Mouse (Mus musculus): Measurements from ENCODE around the gene Fam184a. TPM values are rescaled to one million over a fixed set of nuclear protein-coding genes. Genes with fewer than 3 reads are reported as not detected.

Gene Fam184a
- polyA plus RNA-seq, 1 experiment from 2014 or later = 5.7 TPM

- no peak for ATAC-seq (replicated peaks; ENCODE audit: low FRiP score)
- no peak overlapping the region for H3K4me2 ChIP-seq
These were observed 8.0 kb downstream of the Fam184a start for GRCm38 (mm10) chr10:53742961-53743360.

GRCm38 (mm10) chr10:53740014-53740413 lies 10.9 kb downstream of the Fam184a start:
- H3K4me3 ChIP-seq (replicated peaks) = no peak overlapping the region
- H3K36me3 ChIP-seq = no peaks in the 10 kb centered on the region
- ATAC-seq (replicated peaks; ENCODE audit: low FRiP score) = no peak
- no peaks in the 10 kb centered on the region for H3K27me3 ChIP-seq
- H3K9me3 ChIP-seq (replicated peaks) = no peaks in the 10 kb centered on the region
- H3K4me1 ChIP-seq = 0 out of 2 replicates have a peak, but pooled peaks cover 5% of the 10 kb centered on the region
- H3K27ac ChIP-seq = no peak overlapping the region
- H3K9ac ChIP-seq = no peak overlapping the region
- no peak overlapping the region for H3K4me2 ChIP-seq

More at GRCm38 (mm10) chr10:53742961-53743360, 8.0 kb downstream of the Fam184a start:
- Histone ChIP-seq H3K27me3 (no peaks in the 10 kb centered on the region), H3K9me3 (replicated peaks) (no peaks in the 10 kb centered on the region), H3K4me1 (0 out of 2 replicates have a peak, but pooled peaks cover 5% of the 10 kb centered on the region), H3K27ac (no peak overlapping the region), H3K9ac (no peak overlapping the region), H3K4me3 (replicated peaks) (no peak overlapping the region), H3K36me3 (no peaks in the 10 kb centered on the region)
- 87% methylated on average over 5 of the region's 5 CpGs for WGBS

- H3K9ac ChIP-seq = no peak overlapping the region
- 40% methylated on average over 8 of the region's 8 CpGs for WGBS
- H3K4me1 ChIP-seq = 0 out of 2 replicates have a peak, but pooled peaks cover 5% of the 10 kb centered on the region
- H3K27ac ChIP-seq = no peak overlapping the region
- H3K4me3 ChIP-seq (replicated peaks) = no peak overlapping the region
- no peaks in the 10 kb centered on the region for H3K27me3 ChIP-seq
- peak; percentile 46; the same call in 1 of the 2 replicates for ATAC-seq (replicated peaks; ENCODE audit: low FRiP score)
- H3K9me3 ChIP-seq (replicated peaks) = no peaks in the 10 kb centered on the region
- H3K4me2 ChIP-seq = peak overlapping the region; percentile 5; the same call in 1 of the 2 replicates
- H3K36me3 ChIP-seq = no peaks in the 10 kb centered on the region
These were observed 12.1 kb downstream of the Fam184a start for GRCm38 (mm10) chr10:53738842-53739241.

GRCm38 (mm10) chr10:53735201-53735865 lies 15.6 kb downstream of the Fam184a start:
- no peak overlapping the region for H3K9ac ChIP-seq
- no peaks in the 10 kb centered on the region for H3K27me3 ChIP-seq
- H3K9me3 ChIP-seq (replicated peaks) = no peaks in the 10 kb centered on the region
- no peak overlapping the region for H3K4me3 ChIP-seq (replicated peaks)
- no peak overlapping the region for H3K27ac ChIP-seq
- H3K4me2 ChIP-seq = no peak overlapping the region
- peaks cover 14% of the 10 kb centered on the region; the same call in 1 of the 2 replicates for H3K4me1 ChIP-seq
- H3K36me3 ChIP-seq = no peaks in the 10 kb centered on the region
- 55% methylated on average over 7 of the region's 7 CpGs for WGBS
- ATAC-seq (replicated peaks; ENCODE audit: low FRiP score) = no peak

- H3K9me3 ChIP-seq (replicated peaks) = no peaks in the 10 kb centered on the region
- no peak overlapping the region for H3K27ac ChIP-seq
- H3K4me3 ChIP-seq (replicated peaks) = no peak overlapping the region
- no peak overlapping the region for H3K9ac ChIP-seq
- no peak for ATAC-seq (replicated peaks; ENCODE audit: low FRiP score)
- WGBS = 60% methylated on average over 7 of the region's 7 CpGs
- no peaks in the 10 kb centered on the region for H3K36me3 ChIP-seq
- peaks cover 9% of the 10 kb centered on the region; the same call in 1 of the 2 replicates for H3K4me1 ChIP-seq
- H3K27me3 ChIP-seq = no peaks in the 10 kb centered on the region
- H3K4me2 ChIP-seq = no peak overlapping the region
These were observed 18.6 kb downstream of the Fam184a start for GRCm38 (mm10) chr10:53732324-53732723.

- Histone ChIP-seq H3K4me2 (no peak overlapping the region), H3K27me3 (no peaks in the 10 kb centered on the region), H3K9ac (no peak overlapping the region), H3K36me3 (no peaks in the 10 kb centered on the region), H3K9me3 (replicated peaks) (no peaks in the 10 kb centered on the region), H3K4me1 (peaks cover 9% of the 10 kb centered on the region; the same call in 1 of the 2 replicates), H3K4me3 (replicated peaks) (no peak overlapping the region), H3K27ac (no peak overlapping the region)
- WGBS = 19% methylated on average over 1 of the region's 1 CpGs
- ATAC-seq (replicated peaks; ENCODE audit: low FRiP score) = peak; percentile 57
These were observed 22.0 kb downstream of the Fam184a start for GRCm38 (mm10) chr10:53728883-53729282.

- 0 out of 2 replicates have a peak, but pooled peaks cover 3% of the 10 kb centered on the region for H3K9me3 ChIP-seq (replicated peaks)
- H3K36me3 ChIP-seq = no peaks in the 10 kb centered on the region
- ATAC-seq (replicated peaks; ENCODE audit: low FRiP score) = no peak
- H3K27me3 ChIP-seq = no peaks in the 10 kb centered on the region
- no peak overlapping the region for H3K4me2 ChIP-seq
- H3K4me3 ChIP-seq (replicated peaks) = no peak overlapping the region
- H3K9ac ChIP-seq = no peak overlapping the region
- H3K4me1 ChIP-seq = no peaks in the 10 kb centered on the region
- 20% methylated on average over 2 of the region's 2 CpGs for WGBS
- H3K27ac ChIP-seq = no peak overlapping the region
These were observed 25.6 kb downstream of the Fam184a start for GRCm38 (mm10) chr10:53725301-53725700.

GRCm38 (mm10) chr10:53704516-53704915 lies 46.4 kb downstream of the Fam184a start:
- Histone ChIP-seq H3K4me2 (no peak overlapping the region), H3K4me3 (replicated peaks) (no peak overlapping the region), H3K27me3 (no peaks in the 10 kb centered on the region), H3K9ac (no peak overlapping the region), H3K9me3 (replicated peaks) (no peaks in the 10 kb centered on the region), H3K4me1 (no peaks in the 10 kb centered on the region), H3K36me3 (no peaks in the 10 kb centered on the region), H3K27ac (no peak overlapping the region)
- no peak for ATAC-seq (replicated peaks; ENCODE audit: low FRiP score)
- WGBS = 90% methylated on average over 9 of the region's 9 CpGs

GRCm38 (mm10) chr10:53698531-53698930 lies 52.4 kb downstream of the Fam184a start:
- Histone ChIP-seq H3K4me1 (no peaks in the 10 kb centered on the region), H3K9ac (no peak overlapping the region), H3K27ac (no peak overlapping the region), H3K4me3 (replicated peaks) (no peak overlapping the region), H3K36me3 (no peaks in the 10 kb centered on the region), H3K9me3 (replicated peaks) (no peaks in the 10 kb centered on the region), H3K27me3 (no peaks in the 10 kb centered on the region), H3K4me2 (no peak overlapping the region)
- ATAC-seq (replicated peaks; ENCODE audit: low FRiP score) = no peak
- WGBS = 78% methylated on average over 10 of the region's 10 CpGs

- Histone ChIP-seq H3K9ac (no peak overlapping the region), H3K4me2 (no peak overlapping the region), H3K4me1 (no peaks in the 10 kb centered on the region), H3K36me3 (no peaks in the 10 kb centered on the region), H3K9me3 (replicated peaks) (no peaks in the 10 kb centered on the region; the same call in 1 of the 2 replicates), H3K4me3 (replicated peaks) (no peak overlapping the region), H3K27ac (no peak overlapping the region), H3K27me3 (no peaks in the 10 kb centered on the region)
- 0 out of 2 replicates have a peak, but pooled peaks have one; percentile 46 for ATAC-seq (replicated peaks; ENCODE audit: low FRiP score)
- WGBS = 53% methylated on average over 5 of the region's 5 CpGs
These were observed 56.2 kb downstream of the Fam184a start for GRCm38 (mm10) chr10:53694757-53695156.

GRCm38 (mm10) chr10:53691263-53691662 lies 59.7 kb downstream of the Fam184a start:
- Histone ChIP-seq H3K4me2 (no peak overlapping the region), H3K36me3 (no peaks in the 10 kb centered on the region)
- no peak for ATAC-seq (replicated peaks; ENCODE audit: low FRiP score)

GRCm38 (mm10) chr10:53688952-53689584 lies 61.9 kb downstream of the Fam184a start:
- H3K27me3 ChIP-seq = no peaks in the 10 kb centered on the region
- no peak for ATAC-seq (replicated peaks; ENCODE audit: low FRiP score)
- H3K27ac ChIP-seq = no peak overlapping the region
- H3K4me2 ChIP-seq = no peak overlapping the region
- H3K4me1 ChIP-seq = peaks cover 6% of the 10 kb centered on the region
- H3K36me3 ChIP-seq = no peaks in the 10 kb centered on the region
- H3K9ac ChIP-seq = no peak overlapping the region
- 69% methylated on average over 4 of the region's 4 CpGs for WGBS
- no peak overlapping the region for H3K4me3 ChIP-seq (replicated peaks)
- H3K9me3 ChIP-seq (replicated peaks) = no peaks in the 10 kb centered on the region; the same call in 1 of the 2 replicates

More at GRCm38 (mm10) chr10:53691263-53691662, 59.7 kb downstream of the Fam184a start:
- Histone ChIP-seq H3K27me3 (no peaks in the 10 kb centered on the region), H3K27ac (no peak overlapping the region), H3K9ac (no peak overlapping the region), H3K4me1 (peaks cover 6% of the 10 kb centered on the region), H3K9me3 (replicated peaks) (no peaks in the 10 kb centered on the region; the same call in 1 of the 2 replicates), H3K4me3 (replicated peaks) (no peak overlapping the region)

Measured in kidney, embryonic 15.5 days (tissue).